Mouse (Mus musculus) T-helper 1 cell (primary cell): ENCODE data around the gene Rnf44.

Source experiments
- in situ Hi-C: fragments of 300-600 bp; cut with MboI, MseI; formaldehyde crosslinking; loops from one replicate; pipeline ENCODE4 v1.15.1; 2025; ENCODE audit warnings: high pct_unique_total_duplicates

Rnf44 gene

DNA sequence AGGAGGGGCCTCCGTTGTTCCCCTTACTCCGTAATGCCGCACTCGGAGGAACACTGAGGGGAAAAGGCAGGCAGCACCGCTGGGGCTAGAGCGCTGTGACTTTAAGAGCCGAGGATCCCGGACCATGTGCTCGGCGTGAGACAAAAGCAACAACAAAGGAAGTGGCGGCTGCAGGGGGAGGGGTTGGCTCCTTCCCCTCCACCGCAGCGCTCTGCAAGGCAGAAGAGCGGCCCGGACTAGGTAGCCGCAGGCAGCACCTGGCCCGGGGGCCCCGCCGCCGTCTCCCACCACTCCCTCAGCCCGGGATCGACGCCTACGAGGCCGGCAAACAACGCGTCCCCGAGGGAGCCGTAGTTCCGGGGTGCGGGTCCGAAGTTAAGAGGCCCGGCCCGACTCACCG is 6.6 kb downstream of the Rnf44 start:
- in situ Hi-C loops = no loop called here

DNA sequence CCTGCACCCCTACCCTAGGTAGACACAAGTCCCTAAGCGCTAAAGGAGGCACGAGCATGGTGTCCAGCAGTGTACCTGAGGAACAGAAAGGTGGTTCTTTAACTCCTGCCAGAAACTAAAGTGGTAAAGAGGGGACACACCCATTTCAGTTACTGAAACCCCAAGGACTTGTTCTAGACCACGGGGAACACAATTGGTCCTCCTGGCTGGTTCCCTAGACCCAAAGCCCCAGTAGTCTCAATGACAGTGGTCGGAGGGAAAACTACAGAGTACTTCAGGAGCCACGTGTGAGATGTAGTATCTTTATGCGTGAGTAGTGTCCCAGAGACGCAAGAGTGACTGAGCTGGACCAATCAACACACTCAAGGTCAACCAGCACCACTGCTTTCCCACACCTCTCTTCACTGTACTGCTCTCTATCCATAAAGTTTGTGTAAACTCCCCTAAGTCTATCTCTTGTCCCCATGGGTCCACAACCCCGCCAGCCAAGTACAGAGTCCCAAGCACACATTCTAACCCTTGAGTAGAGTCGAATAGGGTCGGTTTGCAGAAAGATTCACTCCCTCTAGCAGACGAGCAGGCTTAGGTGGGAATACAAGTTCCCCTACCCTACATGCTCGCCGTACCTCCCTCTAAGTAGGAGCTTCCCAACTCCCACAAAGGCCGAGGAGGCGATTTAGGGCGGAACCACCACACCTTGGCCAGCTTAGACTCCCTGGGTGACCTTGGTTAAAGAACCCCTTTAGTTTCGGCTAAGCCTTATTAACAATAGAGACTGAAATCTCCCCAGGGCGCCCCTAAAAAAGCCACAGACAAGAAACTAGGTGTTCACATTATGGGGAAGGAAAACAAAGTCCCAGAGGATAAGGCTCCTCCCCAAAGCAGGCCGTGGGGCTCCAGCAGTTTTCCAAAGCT is 7.3 kb downstream of the Rnf44 start:
- in situ Hi-C loops = no loop called here

DNA sequence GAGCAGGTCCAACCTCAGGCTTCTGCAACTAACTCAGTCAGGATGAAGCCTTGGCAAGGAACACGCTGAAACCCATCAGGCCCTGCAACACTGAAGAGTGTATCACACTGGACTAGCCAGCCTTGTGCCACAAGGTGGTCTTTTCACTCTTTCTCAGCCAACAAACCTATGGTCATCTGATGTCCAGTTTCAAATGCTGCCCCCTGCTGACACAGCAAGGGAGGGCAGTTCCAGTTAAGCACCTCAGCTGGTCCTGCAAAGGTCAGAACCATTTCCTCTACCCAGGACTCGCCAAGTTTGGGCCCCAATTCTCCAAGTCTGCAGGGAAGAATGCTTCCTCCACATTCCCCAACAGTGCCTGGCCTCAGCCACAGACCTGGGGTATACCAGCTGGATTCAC is 8.5 kb downstream of the Rnf44 start:
- in situ Hi-C loops = no loop called here

DNA sequence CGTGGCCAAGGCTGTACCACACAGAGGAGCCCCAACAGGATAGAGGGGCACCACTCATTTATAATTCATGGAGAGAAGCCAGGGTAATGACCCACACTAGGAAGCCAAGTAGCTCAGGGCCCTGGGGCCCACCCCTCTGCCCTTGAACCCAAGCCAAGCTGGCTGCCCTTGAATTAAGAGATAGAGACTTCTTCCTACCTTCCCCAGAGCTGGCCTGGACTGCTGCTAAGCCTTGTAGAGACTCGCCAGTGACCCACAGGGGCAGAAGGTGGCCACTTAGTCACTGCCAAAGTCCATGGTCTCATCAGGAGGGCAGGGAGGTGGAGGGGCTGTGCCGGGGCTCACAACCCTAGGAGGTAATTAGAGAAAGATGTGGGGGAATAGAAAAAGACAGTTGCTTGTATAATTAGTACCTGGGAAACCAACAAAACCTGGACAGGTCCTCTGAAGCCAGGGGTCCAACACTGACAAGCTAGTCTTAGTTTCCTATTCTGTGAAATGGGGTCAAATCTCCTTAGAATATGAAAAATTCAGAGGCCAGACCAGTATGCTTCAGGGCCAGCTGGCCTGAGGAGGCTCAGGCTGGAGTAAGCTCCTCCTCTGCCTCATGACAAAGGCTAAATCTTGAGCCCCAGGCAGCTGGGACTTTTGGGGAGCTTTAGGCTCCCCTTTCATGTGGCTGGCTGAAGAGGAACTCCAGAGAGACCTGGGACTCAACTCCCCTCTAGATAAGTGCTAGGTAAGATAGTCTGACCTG is 9.4 kb downstream of the Rnf44 start:
- in situ Hi-C loops = no loop called here

DNA sequence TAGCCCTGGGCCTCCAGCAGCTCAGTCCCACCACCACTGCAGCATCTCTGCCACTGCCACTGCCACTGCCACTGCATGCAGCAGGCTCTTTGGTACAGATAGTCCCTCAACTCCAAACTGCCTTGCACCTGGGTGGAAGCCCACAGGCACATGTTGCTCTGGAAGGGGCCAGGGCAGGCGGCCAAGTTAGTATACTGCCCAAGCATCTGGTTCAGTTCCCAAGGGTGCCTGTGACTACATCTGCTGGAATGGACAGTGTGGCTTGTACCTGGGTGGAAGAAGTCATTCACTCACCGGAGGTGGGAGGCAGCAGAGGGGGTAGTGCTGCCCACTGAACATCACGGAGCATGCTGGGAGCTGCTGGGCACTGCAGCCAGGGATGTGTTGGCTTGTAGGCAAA is 10.4 kb downstream of the Rnf44 start:
- in situ Hi-C loops = no loop called here

DNA sequence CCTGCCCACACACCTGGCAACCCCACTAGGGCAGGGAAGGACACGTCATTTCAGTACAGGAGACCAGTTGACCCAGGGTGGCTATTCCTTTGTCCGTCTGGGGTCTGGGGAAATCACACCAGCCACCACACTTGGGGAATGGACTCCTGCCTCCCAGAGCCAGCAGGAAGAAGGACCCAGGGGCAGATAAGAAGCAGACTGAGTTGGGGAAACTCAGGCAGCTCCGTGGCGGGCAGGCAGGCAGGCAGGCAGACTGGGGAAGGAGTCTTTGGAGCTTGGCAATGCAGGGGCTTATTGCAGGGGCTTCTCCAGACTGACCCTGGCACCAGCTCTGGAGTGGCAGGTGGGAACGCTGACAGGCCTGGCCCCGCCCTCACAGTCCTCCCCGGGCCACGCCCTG is 12.4 kb downstream of the Rnf44 start:
- in situ Hi-C loops = no loop called here

DNA sequence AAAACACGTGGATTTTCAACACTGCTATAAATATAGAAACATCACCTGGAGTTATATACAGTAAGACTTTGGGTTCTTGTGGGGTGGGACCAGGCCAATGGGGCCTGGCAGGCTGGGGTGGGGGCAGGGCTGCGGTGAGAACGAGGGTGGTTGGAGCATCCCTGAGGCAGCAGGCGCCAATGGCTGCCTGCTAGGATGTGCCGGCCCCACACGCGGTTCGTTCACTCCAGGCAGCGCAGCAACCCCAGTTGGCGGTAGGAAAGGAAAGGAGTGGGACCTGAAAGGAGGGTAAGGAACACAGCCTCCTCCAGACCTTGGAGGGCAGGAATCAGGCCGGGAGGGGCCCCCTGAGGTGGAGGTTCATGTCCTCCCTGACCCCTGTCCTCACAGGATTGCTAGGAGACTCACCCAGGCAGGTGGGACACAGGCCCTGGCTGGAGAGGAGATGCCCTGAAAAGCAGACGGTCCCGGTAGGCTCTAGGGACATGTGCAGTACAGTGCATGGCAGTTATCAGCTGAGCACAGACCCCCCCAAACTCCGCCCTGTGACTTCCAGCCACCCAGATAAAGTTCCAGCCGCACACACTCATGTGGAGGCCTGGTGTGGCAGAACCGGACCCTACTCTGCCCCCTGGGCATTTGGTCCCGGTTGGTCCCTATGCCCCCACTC is 13.4 kb downstream of the Rnf44 start:
- in situ Hi-C loops = no loop called here

DNA sequence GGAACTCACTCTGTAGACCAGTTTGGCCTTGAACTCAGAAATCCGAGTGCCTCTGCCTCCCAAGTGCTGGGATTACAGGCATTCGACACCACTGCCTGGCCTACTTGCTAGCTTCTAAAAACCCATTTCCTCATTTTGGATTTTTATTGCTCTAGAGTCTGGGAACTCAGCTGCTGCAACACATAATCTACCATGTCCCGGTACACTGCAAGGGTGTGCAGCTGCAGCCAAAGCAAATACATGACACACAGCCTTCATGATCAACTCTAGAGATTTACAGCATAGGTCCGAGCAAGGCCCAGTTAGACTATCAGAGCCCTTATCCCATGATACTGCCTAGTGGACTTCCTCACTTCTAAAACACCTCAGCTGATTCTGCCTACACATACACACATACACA is 15.4 kb downstream of the Rnf44 start:
- in situ Hi-C loops = no loop called here

DNA sequence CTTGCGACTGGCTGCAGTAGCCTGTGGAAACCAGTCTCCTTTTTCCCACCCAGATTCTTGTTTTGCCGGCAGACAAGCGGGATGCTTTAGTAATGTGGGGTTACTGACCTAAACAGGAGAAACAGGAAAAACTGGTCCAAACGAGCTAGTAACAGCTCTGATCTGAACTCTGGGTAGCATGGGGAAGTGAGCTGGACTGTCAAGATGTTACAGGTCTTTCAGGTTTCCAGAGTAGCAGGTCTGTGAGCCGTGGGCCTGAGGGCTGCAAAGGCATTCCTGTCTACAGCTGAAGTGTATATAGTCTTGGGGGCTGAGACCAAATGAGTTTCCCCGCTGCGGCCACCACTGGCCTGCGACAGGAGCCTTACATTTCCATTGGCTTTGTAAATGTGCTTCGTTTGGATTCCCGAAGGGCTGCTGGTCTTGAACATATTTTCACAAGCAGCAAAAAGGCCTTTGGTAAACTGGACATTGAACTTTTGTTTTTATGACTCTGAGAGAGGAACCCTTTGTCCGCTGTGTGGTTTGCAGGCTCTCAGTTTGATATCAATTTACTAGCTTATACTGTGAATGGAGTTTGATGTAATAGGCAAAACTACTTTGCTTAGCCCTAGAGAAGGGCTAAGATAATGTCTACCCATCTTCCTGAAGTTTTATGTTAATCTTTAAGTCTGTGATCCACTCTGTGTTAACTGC is 17.7 kb downstream of the Rnf44 start:
- in situ Hi-C loops = no loop called here

DNA sequence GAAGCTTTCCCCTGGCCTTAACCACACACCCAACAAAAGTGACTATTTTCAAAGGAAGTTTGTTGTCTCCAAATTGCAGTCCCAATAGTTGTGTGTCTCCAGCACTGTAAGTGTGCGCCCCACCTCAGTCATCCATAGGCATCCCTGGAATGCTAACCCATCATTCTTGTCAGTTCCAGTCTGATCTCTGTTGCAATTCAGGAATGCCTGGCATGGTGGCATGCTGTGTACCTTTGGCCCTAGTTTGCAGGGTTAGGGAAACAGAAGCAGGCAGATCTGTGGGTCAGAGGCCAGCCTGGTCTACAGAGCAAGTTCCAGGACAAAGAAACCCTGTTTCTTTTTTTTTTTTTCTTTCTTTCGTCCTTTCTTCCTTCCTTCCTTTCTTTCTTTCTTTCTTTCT is 23.2 kb downstream of the Rnf44 start:
- in situ Hi-C loops = no loop called here

DNA sequence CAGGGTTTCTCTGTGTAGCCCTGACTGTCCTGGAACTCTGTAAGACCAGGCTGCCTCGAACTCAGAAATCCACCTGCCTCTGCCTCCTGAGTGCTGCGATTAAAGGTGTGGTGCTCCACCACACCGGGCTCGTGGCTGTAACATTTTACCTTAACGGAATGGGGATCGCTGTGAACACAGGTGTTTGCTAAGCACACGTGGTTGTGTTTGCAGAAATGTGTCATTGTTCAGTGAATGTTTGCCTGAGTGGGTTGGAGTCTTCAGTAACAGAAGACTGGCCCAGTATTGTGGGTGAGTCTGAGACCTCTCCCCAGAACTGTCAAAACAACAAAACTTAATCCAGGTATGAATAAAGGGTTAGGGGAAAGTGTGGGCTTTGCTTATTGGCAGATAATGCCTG is 28.6 kb downstream of the Rnf44 start:
- in situ Hi-C loops = no loop called here

DNA sequence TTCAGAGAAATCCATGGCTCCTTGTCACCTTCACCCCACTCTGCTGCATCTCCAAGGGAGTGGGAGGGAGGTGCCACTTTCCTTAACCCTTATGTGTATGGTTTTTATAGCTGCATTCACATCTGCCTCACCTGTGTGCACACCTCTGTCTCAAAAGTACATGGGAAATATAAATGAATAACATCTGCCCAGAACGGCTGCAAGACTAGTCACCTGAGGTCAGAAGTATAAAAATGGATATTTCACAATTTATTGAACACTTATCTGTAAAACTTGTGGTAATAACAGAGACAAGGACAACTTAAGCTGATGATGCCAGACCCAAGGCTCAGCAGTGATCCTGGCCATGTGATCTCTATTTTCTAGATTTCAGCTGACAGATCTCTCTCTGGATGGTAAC is 29.2 kb downstream of the Rnf44 start:
- in situ Hi-C loops = no loop called here

DNA sequence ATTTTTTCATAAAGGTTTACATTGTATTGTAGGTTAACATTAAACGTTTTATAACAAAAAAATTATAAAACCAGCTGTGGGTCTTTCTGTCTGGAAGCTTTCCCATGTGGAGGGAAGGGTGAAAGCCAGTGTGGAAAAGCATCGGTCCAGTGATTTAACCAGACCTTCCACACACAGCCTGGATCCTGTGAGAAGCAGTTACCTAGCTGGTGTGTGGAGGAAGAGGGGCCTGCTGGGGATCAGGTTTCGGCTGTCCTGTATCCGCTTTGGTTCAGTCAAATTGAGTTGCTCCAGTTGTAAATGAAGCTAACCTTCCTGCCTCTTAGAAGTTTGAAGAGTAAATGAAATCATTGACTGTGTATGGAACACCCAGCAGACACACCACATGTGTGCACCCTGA is 29.7 kb downstream of the Rnf44 start:
- in situ Hi-C loops = no loop called here

DNA sequence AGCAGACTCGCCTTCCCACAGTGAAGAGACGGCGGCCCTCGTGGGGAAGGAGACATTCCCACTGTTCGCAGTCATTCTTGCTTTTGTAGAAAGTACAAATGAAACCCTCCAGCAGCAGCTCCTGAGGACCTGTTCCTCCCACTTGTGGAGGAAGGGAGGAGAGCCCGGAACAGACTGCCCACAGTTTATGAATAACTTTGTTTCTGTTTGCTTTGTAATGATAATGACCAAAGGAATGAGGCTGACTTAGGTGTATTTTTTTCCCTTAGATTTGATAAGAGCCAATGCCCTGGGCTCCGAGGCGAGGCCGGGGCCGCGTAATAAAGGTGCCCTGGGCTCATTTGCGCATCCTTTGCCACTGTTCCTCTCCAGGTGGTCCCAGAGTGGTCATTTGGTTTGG is 32.3 kb downstream of the Rnf44 start:
- in situ Hi-C loops = no loop called here

DNA sequence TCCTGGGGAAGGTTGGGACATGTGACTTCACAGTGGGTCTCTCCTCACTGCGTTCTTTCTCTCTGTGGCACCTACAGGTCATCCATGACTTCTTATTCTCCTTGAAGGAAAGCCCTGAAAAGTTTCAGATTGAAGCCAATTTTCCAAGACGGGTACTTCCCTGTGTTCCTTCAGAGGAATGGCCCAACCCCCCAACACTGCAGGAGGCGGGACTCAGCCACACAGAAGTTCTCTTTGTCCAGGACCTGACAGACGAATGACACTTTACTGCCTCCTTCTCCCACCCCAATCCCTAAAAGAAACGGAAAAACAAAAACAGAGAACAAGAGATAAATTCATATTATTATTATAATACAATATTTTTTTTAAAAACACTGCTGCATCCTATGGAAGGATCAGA is 32.8 kb downstream of the Rnf44 start:
- in situ Hi-C loops = no loop called here

DNA sequence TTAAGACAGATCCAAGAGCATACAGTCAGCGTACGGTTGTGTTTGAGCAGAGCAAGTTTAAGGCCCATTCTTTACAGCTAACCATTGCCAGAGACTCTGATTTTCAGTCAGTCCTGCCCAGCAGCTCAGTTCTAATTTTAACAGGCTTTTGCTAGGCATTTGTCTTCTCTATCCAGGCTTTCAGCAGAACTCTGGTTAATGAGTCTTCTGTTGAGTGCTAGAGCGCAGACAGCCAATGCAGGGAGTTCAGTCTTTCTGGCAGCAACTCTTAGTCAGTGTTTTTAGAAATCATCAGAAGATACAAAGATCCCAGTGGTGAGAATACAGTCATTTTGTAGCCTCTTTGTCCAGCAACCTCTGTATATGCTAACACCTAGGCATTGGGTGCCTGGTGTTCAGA is 43.2 kb downstream of the Rnf44 start:
- in situ Hi-C loops = loop anchor here (5.0 kb wide), 1 partner anchor 662 kb away; no protein-coding TSS in a partner anchor

DNA sequence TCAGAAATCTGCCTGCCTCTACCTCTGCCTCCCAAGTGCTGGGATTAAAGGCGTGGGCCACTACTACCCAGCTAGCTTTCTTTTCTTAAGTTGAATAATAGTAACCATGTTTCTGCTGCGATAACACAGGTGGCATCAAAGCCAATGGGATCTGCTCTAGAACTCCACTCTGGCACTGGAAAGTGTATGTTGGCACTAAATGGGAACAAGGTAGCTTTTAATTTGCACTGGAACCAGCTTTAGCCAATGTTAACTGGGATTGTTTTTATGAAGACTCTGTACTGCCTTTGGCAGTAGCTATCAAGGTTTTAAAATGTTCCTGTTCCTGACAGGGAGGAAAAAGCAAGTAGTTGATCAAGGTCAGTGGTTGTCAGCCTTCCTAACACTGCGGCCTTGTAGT is 58.7 kb downstream of the Rnf44 start:
- in situ Hi-C loops = no loop called here

DNA sequence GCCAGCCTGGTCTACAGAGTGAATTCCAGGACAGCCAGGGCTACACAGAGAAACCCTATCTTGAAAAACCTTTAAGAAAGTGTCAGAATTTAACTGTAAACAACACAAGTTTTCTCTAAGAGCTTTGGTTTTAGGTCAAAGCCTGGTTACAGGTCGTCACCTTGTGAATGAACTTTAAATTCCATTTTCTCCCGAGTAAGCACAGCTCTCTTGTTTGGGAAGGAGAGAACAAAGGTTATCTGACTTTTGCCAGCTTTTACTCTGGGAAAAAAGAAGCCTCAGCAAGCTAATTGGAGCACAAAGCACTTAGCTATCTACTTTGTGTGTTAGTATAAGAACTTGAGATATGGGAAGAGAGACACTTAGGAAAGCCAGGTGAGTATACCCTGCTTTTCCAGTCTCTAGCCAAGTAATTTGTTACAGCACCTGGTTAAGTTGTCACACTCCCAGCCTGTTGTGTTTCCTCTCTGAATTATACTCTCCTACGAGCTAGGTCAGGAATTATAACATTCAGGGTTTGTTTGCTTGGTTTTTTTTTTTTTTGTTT is 60.9 kb downstream of the Rnf44 start:
- in situ Hi-C loops = no loop called here
